Mouse (Mus musculus): ENCODE measurements at regions not wholly inside any gene's neighbourhood (a gene's known extent, or its start where the extent isn't known, plus 50 kb on each side); places are given as distances from the start of the nearest gene placed in this dataset.

DNA sequence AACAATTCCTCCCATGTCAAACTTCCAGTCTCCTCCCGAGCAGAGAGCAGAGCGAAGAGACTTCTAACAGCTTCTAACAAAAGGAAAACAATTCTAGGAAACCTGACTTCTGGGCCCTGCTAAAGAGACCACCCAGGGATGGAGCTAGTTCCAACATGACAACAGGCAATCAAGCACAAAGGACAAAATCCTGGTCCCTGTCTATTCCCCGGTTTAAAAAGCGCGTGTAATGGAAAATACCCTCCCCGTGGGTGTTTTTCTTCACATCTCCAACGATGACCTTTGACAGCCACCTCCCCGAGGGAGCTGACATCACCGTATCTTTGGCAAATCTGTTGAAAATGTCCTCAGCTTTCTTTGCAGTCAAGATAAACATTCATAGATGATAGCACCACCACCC is 256.9 kb upstream of the Jmjd1c start:
- ATAC-seq (ENCODE audit: low FRiP score), result no peak
- no peaks in the 10 kb centered on the region for H3K9me3 ChIP-seq (replicated peaks)
- H3K4me1 ChIP-seq, result no peaks in the 10 kb centered on the region
- no peak overlapping the region for H3K27ac ChIP-seq (replicated peaks)
- WGBS, result 50% methylated on average over 9 of the region's 9 CpGs
- no peak overlapping the region for H3K4me3 ChIP-seq (replicated peaks)
- H3K9ac ChIP-seq (replicated peaks), result no peak overlapping the region
- H3K4me2 ChIP-seq, result no peak overlapping the region
- H3K36me3 ChIP-seq, result no peaks in the 10 kb centered on the region
- H3K27me3 ChIP-seq (replicated peaks), result no peaks in the 10 kb centered on the region

- H3K9ac ChIP-seq (replicated peaks), result no peak overlapping the region
- no peak overlapping the region for H3K4me2 ChIP-seq
- H3K9me3 ChIP-seq (replicated peaks), result no peaks in the 10 kb centered on the region
- no peak for ATAC-seq (ENCODE audit: low FRiP score)
- H3K27ac ChIP-seq (replicated peaks), result no peak overlapping the region
- H3K4me1 ChIP-seq, result no peaks in the 10 kb centered on the region
- WGBS, result 87% methylated on average over 2 of the region's 2 CpGs
- H3K27me3 ChIP-seq (replicated peaks), result no peaks in the 10 kb centered on the region
- H3K4me3 ChIP-seq (replicated peaks), result no peak overlapping the region
- H3K36me3 ChIP-seq, result no peaks in the 10 kb centered on the region
Observed at GRCm38 (mm10) chr10:66843258-66843657, 252.7 kb upstream of the Jmjd1c start.

DNA sequence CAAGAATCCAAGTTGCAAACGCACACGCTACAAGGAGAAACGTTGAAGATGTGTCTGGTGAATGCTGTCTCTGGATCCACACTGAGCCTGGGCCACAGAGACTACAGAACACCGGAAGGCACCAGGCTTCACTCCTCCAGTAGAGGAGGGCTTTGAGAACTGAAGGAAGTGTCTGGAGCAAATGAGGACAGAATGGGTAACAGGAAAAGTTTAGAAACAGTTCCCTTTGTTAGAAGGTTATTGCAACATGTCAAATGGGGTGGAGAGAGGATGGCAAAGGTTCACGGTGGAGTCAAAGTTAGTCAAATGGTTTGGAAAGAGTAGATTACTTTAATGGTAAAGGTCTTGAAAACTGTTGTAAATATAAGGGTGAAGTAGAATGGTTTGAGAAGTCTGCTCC is 247.1 kb upstream of the Jmjd1c start:
- H3K27ac ChIP-seq (replicated peaks), result no peak overlapping the region
- WGBS, result 92% methylated on average over 5 of the region's 5 CpGs
- H3K36me3 ChIP-seq, result no peaks in the 10 kb centered on the region

GRCm38 (mm10) chr10:66849681-66850080 is 246.2 kb upstream of the Jmjd1c start:
- no peaks in the 10 kb centered on the region for H3K36me3 ChIP-seq
- H3K4me3 ChIP-seq (replicated peaks), result no peak overlapping the region
- 66% methylated on average over 6 of the region's 6 CpGs for WGBS
- H3K9me3 ChIP-seq (replicated peaks), result no peaks in the 10 kb centered on the region
- H3K27me3 ChIP-seq (replicated peaks), result no peaks in the 10 kb centered on the region
- peaks cover 2% of the 10 kb centered on the region; the same call in 1 of the 2 replicates for H3K4me1 ChIP-seq
- H3K27ac ChIP-seq (replicated peaks), result no peak overlapping the region
- no peak overlapping the region for H3K9ac ChIP-seq (replicated peaks)
- ATAC-seq (ENCODE audit: low FRiP score), result no peak
- H3K4me2 ChIP-seq, result no peak overlapping the region

More for the DNA sequence above, 247.1 kb upstream of the Jmjd1c start:
- Histone ChIP-seq H3K27me3 (replicated peaks) (no peaks in the 10 kb centered on the region), H3K9me3 (replicated peaks) (no peaks in the 10 kb centered on the region), H3K9ac (replicated peaks) (no peak overlapping the region), H3K4me2 (no peak overlapping the region), H3K4me3 (replicated peaks) (no peak overlapping the region), H3K4me1 (peaks cover 2% of the 10 kb centered on the region; the same call in 1 of the 2 replicates)
- ATAC-seq (ENCODE audit: low FRiP score), result no peak

- WGBS, result 80% methylated on average over 4 of the region's 4 CpGs
- Histone ChIP-seq H3K4me2 (no peak overlapping the region), H3K9me3 (replicated peaks) (no peaks in the 10 kb centered on the region), H3K4me1 (peaks cover 2% of the 10 kb centered on the region; the same call in 1 of the 2 replicates), H3K27ac (replicated peaks) (no peak overlapping the region), H3K36me3 (no peaks in the 10 kb centered on the region), H3K4me3 (replicated peaks) (no peak overlapping the region), H3K27me3 (replicated peaks) (no peaks in the 10 kb centered on the region), H3K9ac (replicated peaks) (no peak overlapping the region)
- no peak for ATAC-seq (ENCODE audit: low FRiP score)
Observed at GRCm38 (mm10) chr10:66850972-66851478, 244.9 kb upstream of the Jmjd1c start.

GRCm38 (mm10) chr10:66851841-66852240 is 244.1 kb upstream of the Jmjd1c start:
- H3K4me2 ChIP-seq, result no peak overlapping the region
- no peak overlapping the region for H3K4me3 ChIP-seq (replicated peaks)
- no peaks in the 10 kb centered on the region for H3K27me3 ChIP-seq (replicated peaks)
- no peak for ATAC-seq (ENCODE audit: low FRiP score)
- H3K9ac ChIP-seq (replicated peaks), result no peak overlapping the region
- H3K36me3 ChIP-seq, result no peaks in the 10 kb centered on the region
- H3K9me3 ChIP-seq (replicated peaks), result no peaks in the 10 kb centered on the region
- peaks cover 2% of the 10 kb centered on the region; the same call in 1 of the 2 replicates for H3K4me1 ChIP-seq
- H3K27ac ChIP-seq (replicated peaks), result no peak overlapping the region
- WGBS, result 82% methylated on average over 5 of the region's 5 CpGs

- H3K9me3 ChIP-seq (replicated peaks), result no peaks in the 10 kb centered on the region
- H3K4me2 ChIP-seq, result no peak overlapping the region
- ATAC-seq (ENCODE audit: low FRiP score), result no peak
- H3K9ac ChIP-seq (replicated peaks), result no peak overlapping the region
- H3K36me3 ChIP-seq, result no peaks in the 10 kb centered on the region
- H3K4me1 ChIP-seq, result peaks cover 2% of the 10 kb centered on the region; the same call in 1 of the 2 replicates
- H3K27ac ChIP-seq (replicated peaks), result no peak overlapping the region
- no peaks in the 10 kb centered on the region for H3K27me3 ChIP-seq (replicated peaks)
- WGBS, result 62% methylated on average over 5 of the region's 5 CpGs
- H3K4me3 ChIP-seq (replicated peaks), result no peak overlapping the region
Observed at GRCm38 (mm10) chr10:66852708-66853107, 243.2 kb upstream of the Jmjd1c start.

DNA sequence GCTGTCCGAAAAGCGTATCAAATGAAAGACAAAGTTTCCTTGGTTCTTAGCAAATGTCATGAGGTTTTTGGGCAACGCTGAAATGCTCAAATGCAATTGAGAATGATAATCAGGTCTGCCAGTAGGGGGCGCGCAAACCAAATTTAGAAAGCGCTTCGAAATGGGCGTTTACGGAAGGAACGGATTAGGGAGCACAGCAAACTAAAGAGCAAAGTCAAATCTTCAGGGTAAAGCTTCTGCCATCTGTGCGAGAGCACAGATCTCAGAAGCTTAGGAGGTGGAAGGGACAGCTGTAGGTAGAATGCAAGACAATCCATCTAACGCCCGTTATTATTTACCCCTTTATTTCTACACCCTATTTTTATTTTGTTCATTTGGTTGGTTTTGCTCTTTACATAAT is 242.7 kb upstream of the Jmjd1c start:
- no peak overlapping the region; the same call in 1 of the 2 replicates for H3K9ac ChIP-seq (replicated peaks)
- H3K4me1 ChIP-seq, result peaks cover 2% of the 10 kb centered on the region; the same call in 1 of the 2 replicates
- H3K36me3 ChIP-seq, result no peaks in the 10 kb centered on the region
- peak overlapping the region; percentile 35 for H3K4me2 ChIP-seq
- no peak overlapping the region for H3K4me3 ChIP-seq (replicated peaks)
- no peak overlapping the region for H3K27ac ChIP-seq (replicated peaks)
- ATAC-seq (ENCODE audit: low FRiP score), result no peak
- no peaks in the 10 kb centered on the region for H3K9me3 ChIP-seq (replicated peaks)
- 11% methylated on average over 13 of the region's 13 CpGs for WGBS
- no peaks in the 10 kb centered on the region for H3K27me3 ChIP-seq (replicated peaks)

GRCm38 (mm10) chr10:66854895-66855294 is 241.0 kb upstream of the Jmjd1c start:
- no peak overlapping the region for H3K4me2 ChIP-seq
- no peak overlapping the region for H3K4me3 ChIP-seq (replicated peaks)
- H3K4me1 ChIP-seq, result peaks cover 2% of the 10 kb centered on the region; the same call in 1 of the 2 replicates
- H3K9me3 ChIP-seq (replicated peaks), result no peaks in the 10 kb centered on the region
- no peak overlapping the region for H3K9ac ChIP-seq (replicated peaks)
- WGBS, result 94% methylated on average over 9 of the region's 9 CpGs
- ATAC-seq (ENCODE audit: low FRiP score), result no peak
- H3K27me3 ChIP-seq (replicated peaks), result no peaks in the 10 kb centered on the region
- no peak overlapping the region for H3K27ac ChIP-seq (replicated peaks)
- H3K36me3 ChIP-seq, result no peaks in the 10 kb centered on the region

GRCm38 (mm10) chr10:66857330-66857729 is 238.6 kb upstream of the Jmjd1c start:
- Histone ChIP-seq H3K4me2 (no peak overlapping the region), H3K4me3 (replicated peaks) (no peak overlapping the region), H3K9me3 (replicated peaks) (no peaks in the 10 kb centered on the region), H3K36me3 (no peaks in the 10 kb centered on the region), H3K9ac (replicated peaks) (no peak overlapping the region), H3K27me3 (replicated peaks) (no peaks in the 10 kb centered on the region), H3K27ac (replicated peaks) (no peak overlapping the region), H3K4me1 (peaks cover 2% of the 10 kb centered on the region; the same call in 1 of the 2 replicates)
- no peak for ATAC-seq (ENCODE audit: low FRiP score)
- WGBS, result 86% methylated on average over 7 of the region's 7 CpGs

- Histone ChIP-seq H3K27ac (replicated peaks) (no peak overlapping the region), H3K27me3 (replicated peaks) (no peaks in the 10 kb centered on the region), H3K4me1 (no peaks in the 10 kb centered on the region), H3K4me2 (no peak overlapping the region), H3K9ac (replicated peaks) (no peak overlapping the region), H3K4me3 (replicated peaks) (no peak overlapping the region), H3K9me3 (replicated peaks) (no peaks in the 10 kb centered on the region), H3K36me3 (no peaks in the 10 kb centered on the region)
- 55% methylated on average over 1 of the region's 1 CpGs for WGBS
- peak; percentile 14; the same call in 1 of the 2 replicates for ATAC-seq (ENCODE audit: low FRiP score)
Observed at GRCm38 (mm10) chr10:66861421-66861820, 234.5 kb upstream of the Jmjd1c start.

DNA sequence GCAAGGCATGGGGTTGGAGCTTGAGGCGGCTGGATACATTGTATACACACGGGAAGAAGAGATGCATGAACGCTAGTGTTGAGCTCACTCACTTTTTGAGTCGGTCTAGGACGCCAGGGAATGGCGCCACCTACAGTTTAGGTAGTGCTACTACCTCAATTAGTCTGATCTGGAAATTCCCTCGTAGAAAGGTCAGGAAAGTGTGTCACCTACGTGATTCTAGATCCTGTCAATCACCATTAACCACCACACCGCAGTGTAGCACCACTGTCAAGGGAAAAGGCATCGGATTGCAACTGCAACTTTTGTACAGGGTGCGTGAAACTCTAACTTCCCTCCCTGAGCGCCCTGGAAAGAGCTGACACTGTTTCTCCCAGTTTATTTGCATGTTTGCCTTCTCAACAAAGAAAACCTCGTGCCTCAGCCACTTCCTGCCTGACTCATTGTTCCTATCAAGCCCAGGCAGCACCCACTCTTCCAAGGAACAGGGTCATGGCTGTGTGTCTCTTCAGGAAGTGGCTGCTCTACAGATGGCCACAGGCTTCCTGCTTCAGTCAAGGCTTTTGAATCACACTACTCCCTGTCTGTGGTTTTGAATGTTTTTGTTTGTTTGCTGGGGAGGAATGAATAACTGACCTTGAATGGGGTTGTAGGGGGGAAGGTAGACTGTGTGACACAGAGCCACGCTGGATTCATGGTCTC is 231.6 kb upstream of the Jmjd1c start:
- no peak overlapping the region for H3K4me2 ChIP-seq
- 71% methylated on average over 14 of the region's 14 CpGs for WGBS
- ATAC-seq (ENCODE audit: low FRiP score), result no peak
- H3K27ac ChIP-seq (replicated peaks), result no peak overlapping the region
- no peak overlapping the region for H3K4me3 ChIP-seq (replicated peaks)
- no peaks in the 10 kb centered on the region for H3K36me3 ChIP-seq
- no peak overlapping the region for H3K9ac ChIP-seq (replicated peaks)
- H3K4me1 ChIP-seq, result no peaks in the 10 kb centered on the region
- H3K27me3 ChIP-seq (replicated peaks), result no peaks in the 10 kb centered on the region
- no peaks in the 10 kb centered on the region for H3K9me3 ChIP-seq (replicated peaks)

Measured in neural tube, embryonic 15.5 days (tissue).